Comparison of ENCODE assay signal across 18 mouse cellular contexts in genomic region chr3:51481881-51482280, GRCm38 (mm10). TPM values are rescaled to one million over a fixed set of nuclear protein-coding genes. Genes with fewer than 3 reads are reported as not detected.
DNase-seq lines count a peak whose midpoint lies in the region; ATAC-seq and TF ChIP-seq lines count a peak whose summit lies in the region.
"Had no signal": no experiment of that assay in that cellular context is flagged by ENCODE, and none has a peak within 500 bp of the region (broad histone marks: within the 10 kb centered on the region; RNA-seq: fewer than 3 reads in every experiment).

No protein-coding gene starts in this region.

- H3K4me3 ChIP-seq in CH12.LX (replicated peaks in 1 of 3; ENCODE audit: low read depth in 2 of 3, low read length in 2 of 3, poor library complexity in 1 of 3), result no peak overlapping the region
- no peak overlapping the region for H3K4me3 ChIP-seq in forebrain, embryonic 13.5 days
- H3K4me3 ChIP-seq: embryonic facial prominence, embryonic 13.5 days; embryonic facial prominence, embryonic 15.5 days had no signal

- no peaks in the 10 kb centered on the region for H3K9me3 ChIP-seq in CH12.LX (replicated peaks; ENCODE audit: low read length)
- no peaks in the 10 kb centered on the region for H3K9me3 ChIP-seq in forebrain, embryonic 13.5 days (replicated peaks)
- H3K9me3 ChIP-seq: embryonic facial prominence, embryonic 13.5 days; embryonic facial prominence, embryonic 15.5 days had no signal

- dilution Hi-C loops in CH12.LX (cut with MboI; ENCODE audit: extremely low pct_ligation_motif_present, extremely low pct_unique_long_range_greater_than_20kb, low sequenced_read_pairs), result no loop called here

- no peak overlapping the region for H3K9ac ChIP-seq in CH12.LX (ENCODE audit: insufficient read depth, low read depth)
- no peak overlapping the region for H3K9ac ChIP-seq in forebrain, embryonic 13.5 days
- H3K9ac ChIP-seq: embryonic facial prominence, embryonic 13.5 days; embryonic facial prominence, embryonic 15.5 days had no signal

- H3K79me2 ChIP-seq in CH12.LX (replicated peaks; ENCODE audit: control insufficient read depth, extremely low read depth, insufficient read depth, poor library complexity, severe bottlenecking), result peaks cover 12% of the 10 kb centered on the region

- in situ Hi-C loops in CH12.LX (cut with MboI; ENCODE audit: low pct_ligation_motif_present, low pct_unique_long_range_greater_than_20kb, low sequenced_read_pairs), result loop anchor here (10.0 kb wide), 3 partner anchors 163 to 763 kb away; no protein-coding TSS in a partner anchor

- TF ChIP-seq EP300 in CH12.LX (IDR thresholded peaks at IDR 0.05; ENCODE audit: low read length), result no peak

- no peak overlapping the region for H3K27ac ChIP-seq in CH12.LX (ENCODE audit: insufficient read depth, low read depth)
- H3K27ac ChIP-seq in forebrain, embryonic 13.5 days, result no peak overlapping the region
- H3K27ac ChIP-seq: embryonic facial prominence, embryonic 13.5 days; embryonic facial prominence, embryonic 15.5 days had no signal

- intact Hi-C loops in heart, postnatal 36 days (cut with DNase I), result loop anchor here (1.0 to 10.0 kb wide), 3 partner anchors 79 to 760 kb away; partner anchors contain the start of gene Setd7

- no peak for TF ChIP-seq CTCF in CH12.LX (conservative IDR thresholded peaks at IDR 0.05 in 1 of 2, IDR thresholded peaks at IDR 0.05 in 1 of 2; ENCODE audit: low read depth in 2 of 2, low read length in 2 of 2)

- no peak for TF ChIP-seq POLR2A in CH12.LX (IDR thresholded peaks at IDR 0.05; ENCODE audit: low read depth, low read length)

- TF ChIP-seq RAD21 in CH12.LX (IDR thresholded peaks at IDR 0.05; ENCODE audit: low read depth, low read length), result no peak

- H3K36me3 ChIP-seq in CH12.LX (replicated peaks in 1 of 2; ENCODE audit: control insufficient read depth in 1 of 2, insufficient read depth in 1 of 2, low read length in 1 of 2), result peaks cover 0 to 4% of the 10 kb centered on the region in 2 experiments
- no peaks in the 10 kb centered on the region for H3K36me3 ChIP-seq in splenic B cell, adult 2 months (ENCODE audit: control insufficient read depth, insufficient read depth, low read length, poor library complexity, severe bottlenecking)
- no peaks in the 10 kb centered on the region for H3K36me3 ChIP-seq in forebrain, embryonic 13.5 days (ENCODE audit: poor library complexity, severe bottlenecking)
- H3K36me3 ChIP-seq: embryonic facial prominence, embryonic 15.5 days had no signal

- ATAC-seq in forebrain, embryonic 13.5 days, result no peak
- ATAC-seq: CD4-positive, CD25-positive, alpha-beta regulatory T cell, adult 4 months; forebrain, embryonic 14.5 days; forebrain, embryonic 16.5 days had no signal

- peak; percentile 67 for DNase-seq in heart, adult 11 months
- no peak for DNase-seq in heart, postnatal 36 days
- DNase-seq in CH12.LX (ENCODE audit: extremely low read depth), result peak; percentile 49
- peak; percentile 32 for DNase-seq in splenic B cell, adult 2 months (ENCODE audit: low read depth, low spot score)
- DNase-seq in spleen, postnatal 4 days (ENCODE audit: low spot score in 2 of 2), result no peak
- DNase-seq: adrenal gland, adult 2 months; adrenal gland, postnatal 10 days; adrenal gland, postnatal 25 days; B cell, adult 2 months; cerebellum, adult 11 months; cerebellum, postnatal 36 days; embryo, embryonic 11 days had no signal

- WGBS in forebrain, embryonic 13.5 days, result 43% methylated on average over 3 of the region's 3 CpGs

- no peak overlapping the region for H3K4me2 ChIP-seq in CH12.LX (ENCODE audit: insufficient read depth, low read depth, poor library complexity, severe bottlenecking)
- no peak overlapping the region for H3K4me2 ChIP-seq in forebrain, embryonic 13.5 days
- H3K4me2 ChIP-seq: embryonic facial prominence, embryonic 13.5 days; embryonic facial prominence, embryonic 15.5 days had no signal

- H3K27me3 ChIP-seq in CH12.LX (replicated peaks), result no peaks in the 10 kb centered on the region
- H3K27me3 ChIP-seq in splenic B cell, adult 2 months (ENCODE audit: control insufficient read depth, insufficient read depth, low read length, poor library complexity, severe bottlenecking), result no peaks in the 10 kb centered on the region
- no peaks in the 10 kb centered on the region for H3K27me3 ChIP-seq in forebrain, embryonic 13.5 days
- H3K27me3 ChIP-seq: embryonic facial prominence, embryonic 13.5 days; embryonic facial prominence, embryonic 15.5 days had no signal

- peaks cover 6 to 34% of the 10 kb centered on the region in 2 experiments; a peak in 3 of 4 replicates for H3K4me1 ChIP-seq in CH12.LX (ENCODE audit: control insufficient read depth in 1 of 2, insufficient read depth in 2 of 2)
- peaks cover 30% of the 10 kb centered on the region for H3K4me1 ChIP-seq in forebrain, embryonic 13.5 days

TF ChIP-seq in CH12.LX, 34 proteins besides CTCF, POLR2A, EP300 and RAD21:
- no peak for TF ChIP-seq MAFK (IDR thresholded peaks at IDR 0.05; ENCODE audit: insufficient replicate concordance, low read length)
- TF ChIP-seq IRF4 (IDR thresholded peaks at IDR 0.05; ENCODE audit: low read depth, low read length), result no peak
- TF ChIP-seq ZKSCAN1 (IDR thresholded peaks at IDR 0.05; ENCODE audit: borderline replicate concordance, low read depth, low read length), result no peak
- no peak for TF ChIP-seq TBP (conservative IDR thresholded peaks at IDR 0.05; ENCODE audit: low read depth, low read length)
- TF ChIP-seq ZNF384 (IDR thresholded peaks at IDR 0.05; ENCODE audit: low read depth, low read length), result no peak
- TF ChIP-seq JUND (conservative IDR thresholded peaks at IDR 0.05; ENCODE audit: low read depth, low read length), result no peak
- TF ChIP-seq MXI1 (IDR thresholded peaks at IDR 0.05; ENCODE audit: low read depth, low read length), result no peak
- TF ChIP-seq HCFC1 (IDR thresholded peaks at IDR 0.05; ENCODE audit: low read depth, low read length), result no peak
- TF ChIP-seq KAT2A (IDR thresholded peaks at IDR 0.05; ENCODE audit: insufficient replicate concordance, low read length), result no peak
- TF ChIP-seq UBTF (IDR thresholded peaks at IDR 0.05; ENCODE audit: low read depth, low read length), result no peak
- TF ChIP-seq NELFE (IDR thresholded peaks at IDR 0.05; ENCODE audit: low read depth, low read length), result no peak
- TF ChIP-seq MEF2A (IDR thresholded peaks at IDR 0.05; ENCODE audit: borderline replicate concordance, low read depth, low read length), result no peak
- no peak for TF ChIP-seq BHLHE40 (IDR thresholded peaks at IDR 0.05; ENCODE audit: low read depth, low read length)
- no peak for TF ChIP-seq ETS1 (conservative IDR thresholded peaks at IDR 0.05; ENCODE audit: low read depth, low read length)
- no peak for TF ChIP-seq ELF1 (IDR thresholded peaks at IDR 0.05; ENCODE audit: low read depth, low read length)

RNA-seq across cellular contexts. Expression of gene Rab33b, which starts 1.8 kb away (rescaled TPM):
- total RNA-seq in heart, postnatal 36 days (2021), result 10 to 100 TPM; 10.8 to 11.5 TPM
- total RNA-seq in CH12.LX (2012; rRNA removed), result 4.8 and 6.0 TPM in 2 replicates
- total RNA-seq in CH12.LX (2014; rRNA removed), result 9.3 and 9.9 TPM in 2 replicates
- polyA plus RNA-seq in CH12.LX (2012; ENCODE audit: insufficient read length, low read depth), result 7.0 and 7.1 TPM in 2 replicates
- polyA plus RNA-seq in forebrain, embryonic 13.5 days (2015; fragmentation: Nextera tagmentation; extraction: Ambion mirVana), result 19.5 and 20.3 TPM in 2 replicates

Comparison
In these comparisons a context has a peak if more than half of its experiments do, and no peak if none do; other contexts are left out.
1. DNase-seq: peak in heart, adult 11 months (single experiment), CH12.LX (single experiment) and splenic B cell, adult 2 months (single experiment); none in heart, postnatal 36 days (0 of 2) and spleen, postnatal 4 days (0 of 2).